Mouse (Mus musculus) left cerebral cortex, adult 8-10 months (tissue): ENCODE results near the gene Sdk2. TPM values are rescaled to one million over a fixed set of nuclear protein-coding genes. Genes with fewer than 3 reads are reported as not detected.
A peak's percentile ranks its signal among the peaks of the same experiment; 100 is the strongest.

Experiments
- DNase-seq, 2 experiments: peaks; one replicate each; pipeline ENCODE4 v3.0.0; 2022; ENCODE audit warnings: low spot score in 2 of 2
- total RNA-seq, 4 experiments: library from RNA; stranded (reverse); gene quantifications; 2 replicates each; pipeline ENCODE4 v1.2.4; 2022

The Sdk2 gene
- total RNA-seq, 4 experiments from 2014 or later = 21.2 to 29.6 (median 25.5) TPM

DNA sequence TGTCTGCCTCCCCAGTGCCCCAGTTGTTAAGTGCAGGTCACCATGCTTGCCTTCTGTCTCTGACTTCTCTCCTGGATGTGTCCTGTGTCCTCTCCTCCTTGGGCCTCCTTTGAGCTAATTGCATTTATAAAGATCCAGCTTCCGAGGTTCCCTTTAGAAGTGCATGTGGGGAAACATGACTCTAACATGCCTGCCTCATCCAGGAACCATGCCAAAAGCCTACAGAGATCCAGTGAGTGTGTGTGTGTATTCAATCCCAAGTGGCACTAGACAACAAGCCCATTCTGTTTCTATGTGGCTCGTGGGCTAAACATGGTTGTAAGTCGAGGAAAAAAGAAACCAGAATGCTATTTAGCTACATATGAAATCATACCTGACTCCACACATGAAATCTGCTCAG is 298.5 kb downstream of the Sdk2 start:
- no peak for DNase-seq

DNA sequence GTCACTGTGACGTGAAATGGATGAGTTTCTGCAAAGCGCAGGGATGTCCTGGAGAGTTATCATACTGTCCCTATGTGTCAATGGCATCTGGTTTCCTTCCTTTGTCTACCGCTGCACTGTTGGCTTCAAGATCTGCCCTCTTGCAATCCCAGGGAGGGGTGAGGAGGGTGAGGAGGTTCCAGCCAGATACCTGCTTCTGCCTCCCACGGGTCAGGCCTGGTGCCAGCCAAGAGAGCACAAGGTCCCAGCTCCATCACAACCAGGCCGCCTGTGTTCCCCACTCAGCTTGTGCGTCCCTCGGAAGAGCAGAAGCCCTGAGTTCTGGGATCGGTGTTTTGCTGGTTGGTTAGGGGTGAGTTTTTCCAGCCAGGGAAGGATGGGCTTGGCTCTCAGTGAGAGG is 299.6 kb downstream of the Sdk2 start:
- no peak for DNase-seq

GRCm38 (mm10) chr11:113766284-113766985 is 300.4 kb downstream of the Sdk2 start:
- no peak for DNase-seq

- DNase-seq = no peak
Measured at GRCm38 (mm10) chr11:113764132-113764849, 302.6 kb downstream of the Sdk2 start.

- no peak for DNase-seq
Measured at GRCm38 (mm10) chr11:113763449-113763848, 303.4 kb downstream of the Sdk2 start.

DNA sequence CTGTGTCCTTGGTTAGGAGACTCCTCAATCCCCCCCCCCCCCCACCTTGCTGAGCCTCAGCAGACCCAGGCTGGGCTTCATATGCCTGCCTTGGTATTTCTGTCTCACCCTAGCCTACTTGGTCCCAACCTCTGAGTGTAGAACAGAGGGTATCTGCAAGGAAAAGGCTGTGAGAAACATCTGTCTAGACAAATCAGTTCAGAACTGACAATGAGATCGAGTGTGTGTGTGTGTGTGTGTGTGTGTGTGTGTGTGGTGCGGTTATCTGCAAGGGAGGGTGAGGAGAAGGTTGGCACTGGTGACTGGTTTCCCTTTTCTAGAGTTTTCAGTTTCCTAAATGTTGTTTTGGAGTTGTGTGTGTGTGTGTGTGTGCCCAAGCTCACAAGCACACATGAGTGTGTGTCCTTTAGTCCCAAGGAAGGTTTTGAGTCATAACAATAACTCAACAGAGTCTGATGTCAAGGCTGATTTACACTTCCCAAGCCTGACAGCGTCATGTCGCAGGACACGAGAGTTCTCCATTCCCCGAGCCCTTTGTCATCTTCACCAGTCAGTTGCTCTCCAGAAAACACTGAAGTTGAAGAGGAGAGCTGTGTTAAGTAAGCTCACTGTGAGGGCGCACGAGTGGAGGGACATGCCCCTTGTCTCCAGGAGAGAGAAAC is 304.6 kb downstream of the Sdk2 start:
- DNase-seq = no peak

GRCm38 (mm10) chr11:113761646-113762045 is 305.2 kb downstream of the Sdk2 start:
- no peak for DNase-seq

GRCm38 (mm10) chr11:113760476-113760875 is 306.4 kb downstream of the Sdk2 start:
- no peak for DNase-seq

GRCm38 (mm10) chr11:113758851-113759250 is 308.0 kb downstream of the Sdk2 start:
- DNase-seq = no peak

DNA sequence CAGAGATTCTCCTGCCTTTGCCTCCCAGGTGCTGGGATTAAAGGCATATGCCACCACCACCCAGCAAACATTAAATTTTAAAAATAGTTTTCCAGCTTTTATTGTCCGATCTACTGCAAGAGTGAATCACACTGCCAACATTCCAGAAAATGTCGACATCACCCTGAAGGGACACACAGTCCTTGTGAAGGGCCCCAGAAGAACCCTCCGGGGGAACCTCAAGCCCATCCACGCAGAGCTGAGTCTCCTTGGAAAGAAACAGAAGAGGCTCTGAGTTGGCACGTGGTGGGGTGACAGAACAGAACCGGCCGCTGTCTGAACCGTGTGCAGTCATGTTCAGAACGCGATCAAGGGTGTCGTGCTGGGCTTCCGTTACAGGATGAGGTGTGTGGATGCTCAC is 310.3 kb downstream of the Sdk2 start:
- DNase-seq = no peak

DNA sequence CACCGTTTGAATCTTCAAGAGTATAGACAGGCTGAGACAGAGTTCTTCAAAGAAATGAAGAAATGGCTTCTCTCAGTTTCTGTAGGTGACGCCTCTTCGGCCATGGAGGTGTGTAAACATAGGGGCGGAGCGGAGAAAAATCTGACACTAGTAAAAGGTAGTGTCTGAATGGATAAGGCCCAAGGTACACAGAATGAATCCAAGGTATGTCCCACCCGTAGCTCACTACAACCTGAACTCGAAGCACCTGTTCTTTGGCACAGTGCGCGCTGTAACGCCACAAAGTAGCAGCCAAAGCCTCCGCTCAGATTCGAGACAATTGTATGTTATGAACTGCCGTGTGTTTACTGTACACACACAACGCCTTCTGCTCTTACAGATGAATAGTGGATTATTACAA is 311.0 kb downstream of the Sdk2 start:
- DNase-seq = no peak

- DNase-seq = no peak
Measured at GRCm38 (mm10) chr11:113754845-113755244, 312.0 kb downstream of the Sdk2 start.

DNA sequence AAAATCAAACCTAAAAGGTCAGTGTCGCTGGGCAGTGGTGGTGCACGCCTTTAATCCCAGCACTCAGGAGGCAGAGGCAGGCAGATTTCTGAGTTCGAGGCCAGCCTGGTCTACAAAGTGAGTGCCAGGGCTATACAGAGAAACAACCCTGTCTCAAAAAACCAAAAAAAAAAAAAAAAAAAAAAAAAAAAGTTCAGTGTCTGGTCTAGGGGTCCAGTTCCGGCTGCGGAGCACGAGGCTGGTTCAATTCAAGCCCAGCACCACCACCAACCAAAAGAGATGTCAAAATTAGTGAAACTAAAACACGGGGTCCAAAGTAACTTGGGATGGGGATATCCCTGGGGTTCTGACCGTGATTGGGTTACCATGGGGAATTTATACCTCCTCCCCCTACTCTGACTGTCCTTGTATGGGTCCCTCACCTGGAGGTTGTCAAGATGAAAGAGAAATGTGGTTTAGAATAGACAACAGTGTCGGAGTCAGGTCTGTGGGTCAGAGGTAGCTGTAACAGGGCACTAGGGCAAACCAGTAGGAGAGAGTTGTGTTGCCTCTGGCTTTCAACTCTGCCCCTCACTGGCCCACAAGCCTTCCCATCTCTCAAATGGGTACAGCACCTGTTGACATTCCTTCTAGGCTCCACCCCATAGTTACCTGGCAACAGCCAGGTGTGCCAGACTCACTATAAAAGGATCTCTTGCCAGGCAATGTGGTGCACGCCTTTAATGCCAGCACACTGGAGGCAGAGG is 314.0 kb downstream of the Sdk2 start:
- no peak for DNase-seq

GRCm38 (mm10) chr11:113752158-113752661 is 314.6 kb downstream of the Sdk2 start:
- DNase-seq = no peak

GRCm38 (mm10) chr11:113751484-113752084 is 315.3 kb downstream of the Sdk2 start, which contains the start of gene Cdc42ep4:
TSS of gene Cdc42ep4 (minus strand) at chr11:113751881.
- DNase-seq = peak; percentile 42 to 55

- DNase-seq = peak; percentile 40 to 41
Measured at GRCm38 (mm10) chr11:113750571-113751483, 316.0 kb downstream of the Sdk2 start.

DNA sequence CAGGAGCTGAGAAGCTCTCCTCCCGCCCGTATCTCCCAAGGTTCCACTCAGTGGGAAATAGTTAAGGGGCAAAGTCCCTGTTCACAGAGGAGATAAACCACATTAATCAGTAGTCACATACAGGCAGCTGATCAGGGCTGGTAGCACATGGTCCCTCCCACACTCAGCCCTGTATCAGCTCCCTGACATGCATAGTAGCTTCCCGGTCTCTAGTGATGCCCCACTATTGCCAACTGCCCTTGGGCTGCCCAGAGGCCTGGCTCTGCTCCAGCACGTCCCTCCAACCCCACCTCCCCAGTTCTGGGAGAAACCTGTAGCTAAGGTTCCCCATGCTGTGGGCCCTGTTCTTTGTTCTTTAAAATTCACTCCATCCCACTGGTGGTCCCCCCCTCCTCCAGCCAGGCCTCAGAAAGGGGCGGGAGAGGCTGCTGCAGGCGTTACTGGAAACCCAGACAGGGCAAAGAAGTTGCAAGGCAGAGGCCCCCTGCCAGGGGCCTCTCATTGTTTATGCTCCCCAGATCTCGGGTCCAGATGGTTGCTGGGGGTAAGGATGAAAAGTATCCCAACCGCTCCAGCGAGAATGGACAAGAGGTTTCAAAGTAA is 317.0 kb downstream of the Sdk2 start:
- DNase-seq = no peak

- no peak for DNase-seq
Measured at GRCm38 (mm10) chr11:113748797-113749521, 317.9 kb downstream of the Sdk2 start.
